Mouse (Mus musculus) myocyte (in vitro differentiated cells): ENCODE data around the gene Fam168a. TPM values are rescaled to one million over a fixed set of nuclear protein-coding genes. Genes with fewer than 3 reads are reported as not detected.

Source experiments
- H3K27me3 ChIP-seq: one replicate; pipeline ENCODE4 v1.6.1; 2011; ENCODE audit not compliant: control insufficient read depth, insufficient read depth, insufficient read length
- H3K36me3 ChIP-seq: one replicate; pipeline ENCODE4 v1.6.1; 2011; ENCODE audit not compliant: control insufficient read depth, insufficient read depth
- H3K4me2 ChIP-seq: one replicate; pipeline ENCODE4 v1.6.1; 2011; ENCODE audit warnings: low read depth, control low read depth
- H3K4me3 ChIP-seq: one replicate; pipeline ENCODE4 v1.5.1; 2011; ENCODE audit warnings: mild to moderate bottlenecking, control low read depth, moderate library complexity
- H3K79me2 ChIP-seq: one replicate; pipeline ENCODE4 v1.6.1; 2011; ENCODE audit not compliant: control insufficient read depth, insufficient read depth
- H3ac ChIP-seq: one replicate; pipeline ENCODE4 v1.6.1; 2011; ENCODE audit not compliant: control insufficient read depth, insufficient read length
- CEBPB ChIP-seq: IDR thresholded peaks from 2 replicates; pipeline ENCODE4 v1.6.1; 2011; ENCODE audit warnings: mild to moderate bottlenecking, moderate library complexity; ENCODE audit not compliant: poor library complexity, insufficient read depth, severe bottlenecking
- E2F4 ChIP-seq: IDR thresholded peaks from one replicate; pipeline ENCODE4 v1.6.1; 2011; ENCODE audit warnings: mild to moderate bottlenecking, control low read depth, moderate library complexity; ENCODE audit not compliant: insufficient read depth
- MAX ChIP-seq: IDR thresholded peaks from one replicate; pipeline ENCODE4 v1.6.1; 2011; ENCODE audit warnings: low read depth, mild to moderate bottlenecking, control low read depth
- MYOD1 ChIP-seq, 3 experiments: IDR thresholded peaks; one replicate each; pipeline ENCODE4 v1.6.1; 2011; ENCODE audit warnings: control low read depth in 2 of 3, low read depth in 2 of 3, mild to moderate bottlenecking in 2 of 3, moderate library complexity in 1 of 3; ENCODE audit not compliant: insufficient read length in 2 of 3, control insufficient read depth in 1 of 3
- MYOG ChIP-seq, 3 experiments: IDR thresholded peaks; one replicate each; pipeline ENCODE4 v1.6.1; 2011; ENCODE audit warnings: control low read depth in 2 of 3, low read depth in 2 of 3, mild to moderate bottlenecking in 2 of 3; ENCODE audit not compliant: insufficient read length in 2 of 3, control insufficient read depth in 1 of 3, insufficient read depth in 1 of 3
- POLR2A ChIP-seq: IDR thresholded peaks from one replicate; pipeline ENCODE4 v1.6.1; 2011; ENCODE audit warnings: low read depth, mild to moderate bottlenecking, control low read depth, moderate library complexity; ENCODE audit not compliant: insufficient read length
- POLR2AphosphoS2 ChIP-seq: IDR thresholded peaks from one replicate; pipeline ENCODE4 v1.6.1; 2011; ENCODE audit warnings: low read depth, control low read depth; ENCODE audit not compliant: insufficient read length
- REST ChIP-seq: IDR thresholded peaks from one replicate; pipeline ENCODE4 v1.6.1; 2011; ENCODE audit warnings: mild to moderate bottlenecking, control low read depth, moderate library complexity; ENCODE audit not compliant: insufficient read depth, insufficient read length
- SRF ChIP-seq: IDR thresholded peaks from one replicate; pipeline ENCODE4 v1.6.1; 2011; ENCODE audit warnings: low read depth; ENCODE audit not compliant: control insufficient read depth, insufficient read length
- TCF12 ChIP-seq: IDR thresholded peaks from one replicate; pipeline ENCODE4 v1.6.1; 2011; ENCODE audit warnings: mild to moderate bottlenecking, control low read depth; ENCODE audit not compliant: poor library complexity, insufficient read depth, severe bottlenecking
- TCF3 ChIP-seq: IDR thresholded peaks from one replicate; pipeline ENCODE4 v1.6.1; 2011; ENCODE audit warnings: low read depth, control low read depth; ENCODE audit not compliant: insufficient read length
- USF1 ChIP-seq: IDR thresholded peaks from one replicate; pipeline ENCODE4 v1.6.1; 2011; ENCODE audit warnings: low read depth, mild to moderate bottlenecking, control low read depth, moderate library complexity
- polyA plus RNA-seq: library from polyadenylated mRNA; unstranded; fragments of >200 nt; fragmentation: generic; extraction: Trizol; gene quantifications from one replicate; pipeline ENCODE4 v1.2.1, GENCODE M21; 2012; ENCODE audit warnings: missing spikeins

Fam168a gene
- polyA plus RNA-seq, 1 experiment = 21.7 TPM

DNA sequence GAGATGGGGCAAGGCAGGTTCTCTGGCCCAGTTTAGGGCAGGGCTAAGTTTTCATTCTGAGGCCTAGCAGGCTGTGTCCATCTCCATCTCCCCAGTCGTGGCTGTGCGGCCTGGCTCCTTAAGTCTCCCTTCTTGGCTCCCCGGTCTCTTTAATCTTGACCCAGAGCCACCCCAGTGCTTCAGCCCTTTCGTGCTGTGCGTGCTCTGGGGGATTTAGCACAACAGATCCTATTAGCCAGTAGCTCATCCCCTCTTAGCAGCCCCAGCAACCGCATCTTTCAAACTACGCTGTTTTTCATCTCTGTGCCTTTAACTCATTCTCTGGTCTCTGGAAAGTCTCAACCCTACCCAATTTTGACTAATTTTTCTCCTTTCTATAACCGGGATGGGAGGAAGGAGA, 44.2 kb upstream of the Fam168a start, which contains the start of gene Plekhb1:
Plekhb1 (minus strand) TSS at position 184 of the 400 bp plus-strand sequence.
- Histone ChIP-seq H3K4me3 (peak within 1 kb of the TSS; percentile 4), H3K27me3 (no peaks in the 10 kb centered on the region), H3K79me2 (no peaks in the 10 kb centered on the region), H3K36me3 (no peaks in the 10 kb centered on the region), H3K4me2 (peak within 1 kb of the TSS; percentile 84), H3ac (no peak within 1 kb of the TSS)
- TF ChIP-seq MYOD1 (IDR thresholded peaks at IDR 0.05; ENCODE audit: control insufficient read depth in 1 of 3, insufficient read length in 2 of 3, low read depth in 2 of 3) (no peak), E2F4 (no peak)

- no peaks in the 10 kb centered on the region for H3K36me3 ChIP-seq
- no peaks in the 10 kb centered on the region for H3K27me3 ChIP-seq
- peak overlapping the region; percentile 4 for H3K4me3 ChIP-seq
- H3ac ChIP-seq = no peak overlapping the region
- TF ChIP-seq MYOG (IDR thresholded peaks at IDR 0.05; ENCODE audit: control insufficient read depth in 1 of 3, insufficient read depth in 1 of 3, insufficient read length in 2 of 3, low read depth in 2 of 3) (peak; percentile 71 to 93 (median 82)), TCF12 (peak; percentile 36), E2F4 (no peak), MYOD1 (IDR thresholded peaks at IDR 0.05; ENCODE audit: control insufficient read depth in 1 of 3, insufficient read length in 2 of 3, low read depth in 2 of 3) (peak; percentile 64 to 95 (median 94))
- H3K79me2 ChIP-seq = no peaks in the 10 kb centered on the region
- H3K4me2 ChIP-seq = peak overlapping the region; percentile 84
Measured at GRCm38 (mm10) chr7:100663190-100663589, 43.2 kb upstream of the Fam168a start.

- Histone ChIP-seq H3K36me3 (no peaks in the 10 kb centered on the region), H3K4me2 (peak overlapping the region; percentile 84), H3K79me2 (no peaks in the 10 kb centered on the region), H3K4me3 (peak overlapping the region; percentile 4), H3ac (no peak overlapping the region), H3K27me3 (no peaks in the 10 kb centered on the region)
- TF ChIP-seq CEBPB (no peak), MYOG (IDR thresholded peaks at IDR 0.05; ENCODE audit: control insufficient read depth in 1 of 3, insufficient read depth in 1 of 3, insufficient read length in 2 of 3, low read depth in 2 of 3) (no peak), E2F4 (no peak), TCF3 (no peak), REST (no peak), TCF12 (no peak), MYOD1 (IDR thresholded peaks at IDR 0.05; ENCODE audit: control insufficient read depth in 1 of 3, insufficient read length in 2 of 3, low read depth in 2 of 3) (no peak), POLR2AphosphoS2 (no peak), POLR2A (no peak), SRF (no peak), USF1 (no peak), MAX (no peak)
Measured at GRCm38 (mm10) chr7:100663729-100664304, 42.6 kb upstream of the Fam168a start.

DNA sequence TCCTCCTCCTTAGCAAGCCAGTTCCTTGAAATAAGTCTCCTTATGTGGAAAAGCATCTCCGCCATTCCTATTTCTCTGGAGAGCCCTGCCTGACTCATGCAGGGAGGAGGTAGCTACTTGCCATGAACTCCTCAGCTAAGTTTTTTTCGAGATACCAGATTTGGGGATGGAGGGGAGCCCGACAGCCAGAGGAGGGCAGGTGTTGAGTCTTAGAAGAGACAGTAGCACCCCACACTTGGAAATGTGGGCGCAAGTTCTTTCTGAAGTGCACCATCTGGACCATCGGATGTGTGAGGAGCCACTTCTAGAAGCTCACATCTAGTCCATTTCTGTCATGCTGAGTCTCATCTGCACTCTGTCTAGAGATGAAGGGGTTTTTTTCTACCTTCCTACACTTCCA, 35.8 kb upstream of the Fam168a start:
- no peak for TF ChIP-seq MAX
- TF ChIP-seq CEBPB = no peak
- no peak for TF ChIP-seq E2F4
- TF ChIP-seq TCF12 = no peak
- TF ChIP-seq REST = no peak
- no peak for TF ChIP-seq POLR2A
- no peak for TF ChIP-seq USF1
- TF ChIP-seq TCF3 = no peak
- no peak for TF ChIP-seq POLR2AphosphoS2
- no peak for TF ChIP-seq MYOG (IDR thresholded peaks at IDR 0.05; ENCODE audit: control insufficient read depth in 1 of 3, insufficient read depth in 1 of 3, insufficient read length in 2 of 3, low read depth in 2 of 3)
- TF ChIP-seq MYOD1 (IDR thresholded peaks at IDR 0.05; ENCODE audit: control insufficient read depth in 1 of 3, insufficient read length in 2 of 3, low read depth in 2 of 3) = no peak
- TF ChIP-seq SRF = no peak
- H3K36me3 ChIP-seq = no peaks in the 10 kb centered on the region
- H3K4me2 ChIP-seq = no peak overlapping the region
- no peak overlapping the region for H3ac ChIP-seq
- no peak overlapping the region for H3K4me3 ChIP-seq
- no peaks in the 10 kb centered on the region for H3K27me3 ChIP-seq
- no peaks in the 10 kb centered on the region for H3K79me2 ChIP-seq

DNA sequence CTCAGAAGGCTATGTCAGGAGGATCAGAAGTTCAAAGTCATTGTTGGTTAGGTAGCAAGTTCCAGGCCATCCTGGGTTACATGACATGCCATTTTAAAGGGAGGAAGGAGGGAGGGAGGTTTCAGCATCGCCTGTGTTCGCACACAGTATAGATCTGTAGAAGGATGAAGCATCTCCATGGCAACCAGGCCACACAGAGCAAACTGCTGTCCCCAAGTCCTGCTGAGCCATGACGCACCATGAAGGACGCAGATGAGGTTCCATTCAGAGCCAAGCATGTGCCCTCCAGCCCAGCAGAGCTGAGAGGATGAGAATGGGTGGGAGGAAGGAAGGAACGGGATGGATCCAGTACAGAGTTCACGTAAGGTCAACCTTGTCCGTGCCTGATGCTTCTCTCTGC, 33.0 kb upstream of the Fam168a start:
- H3K4me3 ChIP-seq = no peak overlapping the region
- TF ChIP-seq USF1 (no peak), E2F4 (no peak), MAX (no peak), MYOD1 (IDR thresholded peaks at IDR 0.05; ENCODE audit: control insufficient read depth in 1 of 3, insufficient read length in 2 of 3, low read depth in 2 of 3) (no peak), POLR2A (no peak), TCF3 (no peak), MYOG (IDR thresholded peaks at IDR 0.05; ENCODE audit: control insufficient read depth in 1 of 3, insufficient read depth in 1 of 3, insufficient read length in 2 of 3, low read depth in 2 of 3) (no peak), TCF12 (no peak), SRF (no peak), POLR2AphosphoS2 (no peak), REST (no peak), CEBPB (no peak)
- no peak overlapping the region for H3K4me2 ChIP-seq
- no peaks in the 10 kb centered on the region for H3K36me3 ChIP-seq
- no peaks in the 10 kb centered on the region for H3K27me3 ChIP-seq
- no peaks in the 10 kb centered on the region for H3K79me2 ChIP-seq
- H3ac ChIP-seq = no peak overlapping the region
